Mouse (Mus musculus): ENCODE measurements around the gene Rbm28. TPM values are rescaled to one million over a fixed set of nuclear protein-coding genes. Genes with fewer than 3 reads are reported as not detected.

Rbm28 gene
- polyA plus RNA-seq, 1 experiment from 2014 or later: 43.0 TPM

GRCm38 (mm10) chr6:29177901-29178879, 13.4 kb upstream of the Rbm28 start:
- Histone ChIP-seq H3K27me3 (ENCODE audit: control insufficient read depth, insufficient read depth, low read length) (peaks cover 56% of the 10 kb centered on the region), H3K36me3 (ENCODE audit: control insufficient read depth, insufficient read depth, low read length) (no peaks in the 10 kb centered on the region), H3K4me3 (ENCODE audit: low read depth, low read length) (peak overlapping the region; percentile 64), H3K4me1 (ENCODE audit: control insufficient read depth, insufficient read depth, low read length) (peaks cover 18% of the 10 kb centered on the region), H3K9ac (ENCODE audit: low read depth, low read length) (no peak overlapping the region; the same call in 1 of the 2 replicates), H3K9me3 (replicated peaks; ENCODE audit: control insufficient read depth, low read length) (no peaks in the 10 kb centered on the region), H3K27ac (ENCODE audit: low read depth, low read length) (no peak overlapping the region), H3K4me2 (peak overlapping the region; percentile 96)
- peak; percentile 37; the same call in 1 of the 2 replicates for ATAC-seq (replicated peaks; ENCODE audit: insufficient number of reproducible peaks, low FRiP score, low TSS enrichment)
- WGBS (ENCODE audit: insufficient replicate concordance): 19% methylated on average over 16 of the region's 17 CpGs

GRCm38 (mm10) chr6:29175113-29175512, 10.3 kb upstream of the Rbm28 start:
- Histone ChIP-seq H3K4me3 (ENCODE audit: low read depth, low read length) (no peak overlapping the region), H3K4me2 (no peak overlapping the region), H3K36me3 (ENCODE audit: control insufficient read depth, insufficient read depth, low read length) (no peaks in the 10 kb centered on the region; the same call in 1 of the 2 replicates), H3K27me3 (ENCODE audit: control insufficient read depth, insufficient read depth, low read length) (peaks cover 69% of the 10 kb centered on the region), H3K9me3 (replicated peaks; ENCODE audit: control insufficient read depth, low read length) (no peaks in the 10 kb centered on the region), H3K9ac (ENCODE audit: low read depth, low read length) (no peak overlapping the region), H3K27ac (ENCODE audit: low read depth, low read length) (no peak overlapping the region), H3K4me1 (ENCODE audit: control insufficient read depth, insufficient read depth, low read length) (peaks cover 31% of the 10 kb centered on the region)
- 50% methylated on average over 3 of the region's 3 CpGs for WGBS (ENCODE audit: insufficient replicate concordance)
- no peak for ATAC-seq (replicated peaks; ENCODE audit: insufficient number of reproducible peaks, low FRiP score, low TSS enrichment)

GRCm38 (mm10) chr6:29174368-29174767, 9.6 kb upstream of the Rbm28 start:
- Histone ChIP-seq H3K27ac (ENCODE audit: low read depth, low read length) (no peak overlapping the region), H3K4me1 (ENCODE audit: control insufficient read depth, insufficient read depth, low read length) (peaks cover 34% of the 10 kb centered on the region), H3K9me3 (replicated peaks; ENCODE audit: control insufficient read depth, low read length) (no peaks in the 10 kb centered on the region), H3K27me3 (ENCODE audit: control insufficient read depth, insufficient read depth, low read length) (peaks cover 71% of the 10 kb centered on the region), H3K4me2 (no peak overlapping the region), H3K9ac (ENCODE audit: low read depth, low read length) (no peak overlapping the region), H3K4me3 (ENCODE audit: low read depth, low read length) (no peak overlapping the region), H3K36me3 (ENCODE audit: control insufficient read depth, insufficient read depth, low read length) (no peaks in the 10 kb centered on the region; the same call in 1 of the 2 replicates)
- 16% methylated on average over 7 of the region's 7 CpGs for WGBS (ENCODE audit: insufficient replicate concordance)
- ATAC-seq (replicated peaks; ENCODE audit: insufficient number of reproducible peaks, low FRiP score, low TSS enrichment): no peak

DNA sequence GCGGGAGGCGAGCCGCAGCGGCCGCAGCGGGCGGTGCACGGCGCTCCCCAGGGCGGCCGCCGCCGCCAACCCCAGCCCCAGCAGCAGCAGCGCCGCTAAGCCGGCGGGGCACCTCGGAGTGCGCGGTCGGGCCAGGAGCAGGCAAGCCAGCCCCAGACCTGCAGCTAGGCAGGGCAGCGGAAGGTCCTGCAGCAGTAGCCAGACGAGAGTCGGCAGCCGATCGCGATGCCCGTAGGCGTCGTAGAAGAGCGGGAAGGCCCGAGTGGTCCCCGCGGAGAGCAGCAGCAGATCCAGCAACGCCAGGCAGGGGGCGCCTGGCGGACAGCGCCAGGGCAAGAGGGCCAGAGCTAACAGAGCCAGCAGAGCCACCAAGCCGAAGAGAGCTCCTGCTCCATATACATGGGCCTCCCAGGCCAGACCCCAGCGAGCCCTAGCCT, 6.2 kb upstream of the Rbm28 start:
- Histone ChIP-seq H3K4me2 (peak overlapping the region; percentile 99), H3K36me3 (ENCODE audit: control insufficient read depth, insufficient read depth, low read length) (no peaks in the 10 kb centered on the region; the same call in 1 of the 2 replicates), H3K27me3 (ENCODE audit: control insufficient read depth, insufficient read depth, low read length) (peaks cover 65% of the 10 kb centered on the region), H3K27ac (ENCODE audit: low read depth, low read length) (no peak overlapping the region), H3K4me1 (ENCODE audit: control insufficient read depth, insufficient read depth, low read length) (peaks cover 26% of the 10 kb centered on the region), H3K9me3 (replicated peaks; ENCODE audit: control insufficient read depth, low read length) (no peaks in the 10 kb centered on the region), H3K9ac (ENCODE audit: low read depth, low read length) (peak overlapping the region; percentile 61), H3K4me3 (ENCODE audit: low read depth, low read length) (peak overlapping the region; percentile 53)
- WGBS (ENCODE audit: insufficient replicate concordance): under 1% methylated on average over 40 of the region's 40 CpGs
- ATAC-seq (replicated peaks; ENCODE audit: insufficient number of reproducible peaks, low FRiP score, low TSS enrichment): peak; percentile 63

DNA sequence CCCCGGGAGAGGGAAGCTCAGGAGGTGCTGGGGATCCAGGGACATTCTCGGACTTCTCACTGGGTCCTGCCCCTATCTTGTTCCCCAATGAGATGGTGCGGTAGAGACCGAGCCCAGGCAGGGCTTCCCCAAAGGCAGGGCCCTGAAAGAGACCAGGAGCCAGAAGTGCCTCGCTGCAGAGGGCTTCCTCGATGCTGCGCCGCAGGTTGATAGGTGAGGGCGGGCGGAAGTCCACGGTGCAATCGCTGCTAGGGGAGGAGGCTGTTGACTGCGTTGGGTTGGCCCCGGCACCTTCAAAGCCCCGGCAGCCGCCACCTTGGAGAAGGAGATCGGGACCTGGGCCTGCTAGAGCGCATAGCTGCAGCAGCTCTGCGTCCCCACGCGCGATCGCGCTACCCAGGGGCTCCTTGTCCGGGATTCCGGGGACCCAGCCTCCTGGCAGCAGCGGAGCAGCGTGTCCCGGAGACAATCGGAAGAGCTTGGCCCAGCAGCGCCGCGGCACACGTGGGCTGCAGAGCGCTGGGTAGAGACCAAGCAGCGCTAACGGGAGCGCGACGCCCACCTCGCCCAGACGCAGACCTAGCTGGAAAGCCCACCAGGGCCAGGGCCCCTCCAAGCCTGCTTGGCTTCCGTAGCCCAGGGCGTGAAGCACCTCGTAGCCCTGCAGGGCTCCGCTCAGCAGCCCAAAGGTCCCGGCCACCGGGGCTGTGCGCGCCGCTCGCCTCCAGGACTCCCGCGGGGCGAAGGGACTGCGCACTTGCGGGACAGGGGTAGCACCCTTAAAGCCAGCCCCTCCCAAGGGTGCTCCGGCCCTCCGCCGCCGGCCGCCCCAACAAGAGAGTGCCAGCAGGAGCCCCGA, 5.5 kb upstream of the Rbm28 start:
- H3K9me3 ChIP-seq (replicated peaks; ENCODE audit: control insufficient read depth, low read length): no peaks in the 10 kb centered on the region
- peak overlapping the region; percentile 53 for H3K4me3 ChIP-seq (ENCODE audit: low read depth, low read length)
- peak overlapping the region; percentile 99 for H3K4me2 ChIP-seq
- H3K9ac ChIP-seq (ENCODE audit: low read depth, low read length): peak overlapping the region; percentile 61
- peaks cover 65% of the 10 kb centered on the region for H3K27me3 ChIP-seq (ENCODE audit: control insufficient read depth, insufficient read depth, low read length)
- H3K27ac ChIP-seq (ENCODE audit: low read depth, low read length): no peak overlapping the region
- 1% methylated on average over 60 of the region's 63 CpGs for WGBS (ENCODE audit: insufficient replicate concordance)
- peak; percentile 4; the same call in 1 of the 2 replicates for ATAC-seq (replicated peaks; ENCODE audit: insufficient number of reproducible peaks, low FRiP score, low TSS enrichment)
- peaks cover 26% of the 10 kb centered on the region for H3K4me1 ChIP-seq (ENCODE audit: control insufficient read depth, insufficient read depth, low read length)
- H3K36me3 ChIP-seq (ENCODE audit: control insufficient read depth, insufficient read depth, low read length): no peaks in the 10 kb centered on the region; the same call in 1 of the 2 replicates

GRCm38 (mm10) chr6:29169675-29170062, 4.9 kb upstream of the Rbm28 start:
- no peak overlapping the region; the same call in 1 of the 2 replicates for H3K9ac ChIP-seq (ENCODE audit: low read depth, low read length)
- ATAC-seq (replicated peaks; ENCODE audit: insufficient number of reproducible peaks, low FRiP score, low TSS enrichment): no peak

DNA sequence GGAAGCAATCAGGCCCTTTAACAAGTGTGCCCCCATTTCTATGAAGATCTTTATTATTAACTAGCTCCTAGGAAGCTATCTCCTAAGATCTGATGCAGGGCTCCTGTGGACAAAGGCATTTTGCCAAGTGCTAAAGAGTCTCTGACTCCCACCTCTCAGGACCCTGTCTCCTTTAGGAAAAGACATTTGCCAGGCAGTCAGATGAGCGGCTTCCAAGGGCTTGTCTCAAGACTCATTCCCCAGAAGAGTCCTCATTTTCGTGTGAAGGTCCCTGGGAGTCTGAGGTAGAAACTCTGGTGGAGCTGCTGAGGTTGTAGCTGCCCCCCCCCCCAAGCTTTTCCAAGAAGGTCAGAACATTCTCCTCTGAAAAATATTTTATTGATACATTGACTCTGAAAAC, 4.1 kb upstream of the Rbm28 start:
- H3K27ac ChIP-seq (ENCODE audit: low read depth, low read length): no peak overlapping the region
- H3K4me1 ChIP-seq (ENCODE audit: control insufficient read depth, insufficient read depth, low read length): peaks cover 21% of the 10 kb centered on the region
- no peak overlapping the region for H3K4me2 ChIP-seq
- no peak for ATAC-seq (replicated peaks; ENCODE audit: insufficient number of reproducible peaks, low FRiP score, low TSS enrichment)
- H3K36me3 ChIP-seq (ENCODE audit: control insufficient read depth, insufficient read depth, low read length): no peaks in the 10 kb centered on the region; the same call in 1 of the 2 replicates
- no peak overlapping the region for H3K4me3 ChIP-seq (ENCODE audit: low read depth, low read length)
- H3K9ac ChIP-seq (ENCODE audit: low read depth, low read length): no peak overlapping the region
- H3K27me3 ChIP-seq (ENCODE audit: control insufficient read depth, insufficient read depth, low read length): peaks cover 55% of the 10 kb centered on the region
- H3K9me3 ChIP-seq (replicated peaks; ENCODE audit: control insufficient read depth, low read length): no peaks in the 10 kb centered on the region
- WGBS (ENCODE audit: insufficient replicate concordance): 24% methylated on average over 2 of the region's 2 CpGs

More at GRCm38 (mm10) chr6:29169675-29170062, 4.9 kb upstream of the Rbm28 start:
- 3% methylated on average over 12 of the region's 12 CpGs for WGBS (ENCODE audit: insufficient replicate concordance)
- H3K27ac ChIP-seq (ENCODE audit: low read depth, low read length): no peak overlapping the region
- H3K36me3 ChIP-seq (ENCODE audit: control insufficient read depth, insufficient read depth, low read length): no peaks in the 10 kb centered on the region; the same call in 1 of the 2 replicates
- peak overlapping the region; percentile 53 for H3K4me3 ChIP-seq (ENCODE audit: low read depth, low read length)
- peaks cover 26% of the 10 kb centered on the region for H3K4me1 ChIP-seq (ENCODE audit: control insufficient read depth, insufficient read depth, low read length)
- H3K27me3 ChIP-seq (ENCODE audit: control insufficient read depth, insufficient read depth, low read length): peaks cover 63% of the 10 kb centered on the region
- H3K9me3 ChIP-seq (replicated peaks; ENCODE audit: control insufficient read depth, low read length): no peaks in the 10 kb centered on the region
- H3K4me2 ChIP-seq: peak overlapping the region; percentile 99

DNA sequence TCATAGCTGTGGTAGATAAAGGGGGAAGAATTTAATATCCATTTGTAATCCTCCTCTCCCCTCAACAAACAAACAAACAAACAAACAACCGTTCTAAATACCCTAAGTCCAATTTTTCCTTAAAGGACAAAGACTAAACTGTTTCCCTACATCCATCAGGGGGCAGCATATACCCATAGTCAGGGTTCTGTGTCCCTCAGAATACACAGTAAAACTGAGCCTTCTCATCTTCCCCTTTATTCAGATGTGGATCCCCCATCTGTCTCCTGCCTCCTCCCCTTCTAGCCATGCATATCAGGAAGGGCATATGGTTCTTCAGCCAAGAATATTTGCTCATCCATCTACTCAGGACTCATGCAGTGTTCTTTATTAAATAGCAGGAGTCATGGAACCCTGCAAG, 1.4 kb upstream of the Rbm28 start:
- no peak overlapping the region for H3K4me3 ChIP-seq (ENCODE audit: low read depth, low read length)

More for the DNA sequence above, 1.4 kb upstream of the Rbm28 start:
- Histone ChIP-seq H3K9me3 (replicated peaks; ENCODE audit: control insufficient read depth, low read length) (no peaks in the 10 kb centered on the region), H3K27ac (ENCODE audit: low read depth, low read length) (no peak overlapping the region), H3K4me2 (no peak overlapping the region), H3K9ac (ENCODE audit: low read depth, low read length) (no peak overlapping the region), H3K36me3 (ENCODE audit: control insufficient read depth, insufficient read depth, low read length) (no peaks in the 10 kb centered on the region; the same call in 1 of the 2 replicates), H3K4me1 (ENCODE audit: control insufficient read depth, insufficient read depth, low read length) (peaks cover 19% of the 10 kb centered on the region), H3K27me3 (ENCODE audit: control insufficient read depth, insufficient read depth, low read length) (peaks cover 36% of the 10 kb centered on the region)
- no peak for ATAC-seq (replicated peaks; ENCODE audit: insufficient number of reproducible peaks, low FRiP score, low TSS enrichment)
- whole genome bisulfite sequencing (ENCODE audit: insufficient replicate concordance): 8% methylated on average over 1 of the region's 1 CpGs
